Mouse (Mus musculus): ENCODE results near the gene Atg3.

Atg3 gene

GRCm38 (mm10) chr16:45158136-45158521, 456 bp upstream of the Atg3 start:
- Histone ChIP-seq H3K36me3 (ENCODE audit: control insufficient read depth, insufficient read depth, low read length, poor library complexity, severe bottlenecking) (peaks cover 2% of the 10 kb centered on the region; the same call in 1 of the 2 replicates), H3K27me3 (ENCODE audit: control insufficient read depth, insufficient read depth, low read length, poor library complexity, severe bottlenecking) (no peaks in the 10 kb centered on the region)
- no peak for DNase-seq (ENCODE audit: low read depth, low spot score)

- H3K27me3 ChIP-seq (ENCODE audit: control insufficient read depth, insufficient read depth, low read length, poor library complexity, severe bottlenecking) = no peaks in the 10 kb centered on the region
- peaks cover 2% of the 10 kb centered on the region; the same call in 1 of the 2 replicates for H3K36me3 ChIP-seq (ENCODE audit: control insufficient read depth, insufficient read depth, low read length, poor library complexity, severe bottlenecking)
- DNase-seq (ENCODE audit: low read depth, low spot score) = no peak
Measured at GRCm38 (mm10) chr16:45159389-45159716, 768 bp downstream of the Atg3 start.

- no peak for DNase-seq (ENCODE audit: low read depth, low spot score)
- no peaks in the 10 kb centered on the region for H3K27me3 ChIP-seq (ENCODE audit: control insufficient read depth, insufficient read depth, low read length, poor library complexity, severe bottlenecking)
- peaks cover 6% of the 10 kb centered on the region; the same call in 1 of the 2 replicates for H3K36me3 ChIP-seq (ENCODE audit: control insufficient read depth, insufficient read depth, low read length, poor library complexity, severe bottlenecking)
Measured at GRCm38 (mm10) chr16:45178552-45178951, 20.0 kb downstream of the Atg3 start.

- no peak for DNase-seq (ENCODE audit: low read depth, low spot score)
- peaks cover 8% of the 10 kb centered on the region; the same call in 1 of the 2 replicates for H3K36me3 ChIP-seq (ENCODE audit: control insufficient read depth, insufficient read depth, low read length, poor library complexity, severe bottlenecking)
- H3K27me3 ChIP-seq (ENCODE audit: control insufficient read depth, insufficient read depth, low read length, poor library complexity, severe bottlenecking) = no peaks in the 10 kb centered on the region
Measured at GRCm38 (mm10) chr16:45181824-45182223, 23.2 kb downstream of the Atg3 start.

- DNase-seq (ENCODE audit: low read depth, low spot score) = peak; percentile 85
- H3K36me3 ChIP-seq (ENCODE audit: control insufficient read depth, insufficient read depth, low read length, poor library complexity, severe bottlenecking) = peaks cover 1% of the 10 kb centered on the region; the same call in 1 of the 2 replicates
- H3K27me3 ChIP-seq (ENCODE audit: control insufficient read depth, insufficient read depth, low read length, poor library complexity, severe bottlenecking) = no peaks in the 10 kb centered on the region
Measured at GRCm38 (mm10) chr16:45192613-45193012, 34.0 kb downstream of the Atg3 start.

- no peaks in the 10 kb centered on the region for H3K36me3 ChIP-seq (ENCODE audit: control insufficient read depth, insufficient read depth, low read length, poor library complexity, severe bottlenecking)
- H3K27me3 ChIP-seq (ENCODE audit: control insufficient read depth, insufficient read depth, low read length, poor library complexity, severe bottlenecking) = no peaks in the 10 kb centered on the region
- peak; percentile 90 for DNase-seq (ENCODE audit: low read depth, low spot score)
Measured at GRCm38 (mm10) chr16:45196816-45197215, 38.2 kb downstream of the Atg3 start.

GRCm38 (mm10) chr16:45201395-45201794, 42.8 kb downstream of the Atg3 start:
- no peak for DNase-seq (ENCODE audit: low read depth, low spot score)

GRCm38 (mm10) chr16:45204438-45204837, 45.9 kb downstream of the Atg3 start:
- DNase-seq (ENCODE audit: low read depth, low spot score) = no peak
- no peaks in the 10 kb centered on the region for H3K36me3 ChIP-seq (ENCODE audit: control insufficient read depth, insufficient read depth, low read length, poor library complexity, severe bottlenecking)
- H3K27me3 ChIP-seq (ENCODE audit: control insufficient read depth, insufficient read depth, low read length, poor library complexity, severe bottlenecking) = no peaks in the 10 kb centered on the region

More at GRCm38 (mm10) chr16:45201395-45201794, 42.8 kb downstream of the Atg3 start:
- Histone ChIP-seq H3K27me3 (ENCODE audit: control insufficient read depth, insufficient read depth, low read length, poor library complexity, severe bottlenecking) (no peaks in the 10 kb centered on the region), H3K36me3 (ENCODE audit: control insufficient read depth, insufficient read depth, low read length, poor library complexity, severe bottlenecking) (no peaks in the 10 kb centered on the region)

- DNase-seq (ENCODE audit: low read depth, low spot score) = no peak
- H3K27me3 ChIP-seq (ENCODE audit: control insufficient read depth, insufficient read depth, low read length, poor library complexity, severe bottlenecking) = no peaks in the 10 kb centered on the region
- no peaks in the 10 kb centered on the region for H3K36me3 ChIP-seq (ENCODE audit: control insufficient read depth, insufficient read depth, low read length, poor library complexity, severe bottlenecking)
Measured at GRCm38 (mm10) chr16:45204859-45205670, 46.5 kb downstream of the Atg3 start.

- Histone ChIP-seq H3K36me3 (ENCODE audit: control insufficient read depth, insufficient read depth, low read length, poor library complexity, severe bottlenecking) (peaks cover 5% of the 10 kb centered on the region; the same call in 1 of the 2 replicates), H3K27me3 (ENCODE audit: control insufficient read depth, insufficient read depth, low read length, poor library complexity, severe bottlenecking) (no peaks in the 10 kb centered on the region; the same call in 1 of the 2 replicates)
- no peak for DNase-seq (ENCODE audit: low read depth, low spot score)
Measured at GRCm38 (mm10) chr16:45222016-45222415, 63.4 kb downstream of the Atg3 start.

- peak; percentile 66 for DNase-seq (ENCODE audit: low read depth, low spot score)
- Histone ChIP-seq H3K36me3 (ENCODE audit: control insufficient read depth, insufficient read depth, low read length, poor library complexity, severe bottlenecking) (peaks cover 5% of the 10 kb centered on the region; the same call in 1 of the 2 replicates), H3K27me3 (ENCODE audit: control insufficient read depth, insufficient read depth, low read length, poor library complexity, severe bottlenecking) (no peaks in the 10 kb centered on the region; the same call in 1 of the 2 replicates)
Measured at GRCm38 (mm10) chr16:45222771-45223170, 64.2 kb downstream of the Atg3 start.

GRCm38 (mm10) chr16:45223648-45224388, 65.2 kb downstream of the Atg3 start, which contains the start of gene Btla:
TSS of gene Btla (plus strand) at chr16:45224315.
- H3K36me3 ChIP-seq (ENCODE audit: control insufficient read depth, insufficient read depth, low read length, poor library complexity, severe bottlenecking) = peaks cover 5% of the 10 kb centered on the region; the same call in 1 of the 2 replicates
- no peaks in the 10 kb centered on the region; the same call in 1 of the 2 replicates for H3K27me3 ChIP-seq (ENCODE audit: control insufficient read depth, insufficient read depth, low read length, poor library complexity, severe bottlenecking)
- DNase-seq (ENCODE audit: low read depth, low spot score) = peak; percentile 77

- H3K36me3 ChIP-seq (ENCODE audit: control insufficient read depth, insufficient read depth, low read length, poor library complexity, severe bottlenecking) = peaks cover 5% of the 10 kb centered on the region; the same call in 1 of the 2 replicates
- H3K27me3 ChIP-seq (ENCODE audit: control insufficient read depth, insufficient read depth, low read length, poor library complexity, severe bottlenecking) = no peaks in the 10 kb centered on the region; the same call in 1 of the 2 replicates
- DNase-seq (ENCODE audit: low read depth, low spot score) = peak; percentile 64
Measured at GRCm38 (mm10) chr16:45224431-45225008, 65.9 kb downstream of the Atg3 start.

- DNase-seq (ENCODE audit: low read depth, low spot score) = peak; percentile 76
- H3K27me3 ChIP-seq (ENCODE audit: control insufficient read depth, insufficient read depth, low read length, poor library complexity, severe bottlenecking) = no peaks in the 10 kb centered on the region; the same call in 1 of the 2 replicates
- H3K36me3 ChIP-seq (ENCODE audit: control insufficient read depth, insufficient read depth, low read length, poor library complexity, severe bottlenecking) = peaks cover 6% of the 10 kb centered on the region; the same call in 1 of the 2 replicates
Measured at GRCm38 (mm10) chr16:45227002-45227401, 68.4 kb downstream of the Atg3 start.

Measured in splenic B cell, adult 2 months (primary cell).